Mouse (Mus musculus) midbrain, embryonic 14.5 days (tissue): ENCODE results near the gene Cyp4f17. TPM values are rescaled to one million over a fixed set of nuclear protein-coding genes. Genes with fewer than 3 reads are reported as not detected.

ENCODE experiments used
- ATAC-seq: fragments of 200-750 bp; cut with Nextera tagmentation; 2 replicates; pipeline ENCODE4 v1.8.0; 2017; ENCODE audit warnings: moderate number of reproducible peaks, moderate library complexity; ENCODE audit not compliant: low FRiP score, low TSS enrichment
- DNase-seq: peaks from one replicate; pipeline ENCODE4 v3.0.0-alpha.2; 2015
- H3K27ac ChIP-seq: fragments of 300-500 bp; sonication (generic); replicated peaks from 2 replicates; pipeline ENCODE4 v1.5.1; 2014; ENCODE audit warnings: mild to moderate bottlenecking, low read depth, low read length, moderate library complexity
- H3K27me3 ChIP-seq: fragments of 300-500 bp; sonication (generic); 2 replicates; pipeline ENCODE4 v1.6.1; 2014; ENCODE audit warnings: low read length, control low read depth, mixed read lengths; ENCODE audit not compliant: control insufficient read depth, insufficient read depth
- H3K36me3 ChIP-seq: fragments of 300-500 bp; sonication (generic); 2 replicates; pipeline ENCODE4 v1.6.1; 2014; ENCODE audit warnings: low read length, control low read depth; ENCODE audit not compliant: control insufficient read depth, insufficient read depth
- H3K4me1 ChIP-seq: fragments of 300-500 bp; sonication (generic); 2 replicates; pipeline ENCODE4 v1.6.1; 2014; ENCODE audit warnings: mild to moderate bottlenecking, antibody characterized with exemption, low read length, control low read depth; ENCODE audit not compliant: control insufficient read depth, insufficient read depth
- H3K4me2 ChIP-seq: fragments of 300-500 bp; sonication (generic); 2 replicates; pipeline ENCODE4 v1.6.1; 2014; ENCODE audit warnings: mild to moderate bottlenecking, low read length, moderate library complexity
- H3K4me3 ChIP-seq: fragments of 300-500 bp; sonication (generic); replicated peaks from 2 replicates; pipeline ENCODE4 v1.5.1; 2014; ENCODE audit warnings: low read depth, low read length
- H3K9ac ChIP-seq: fragments of 300-500 bp; sonication (generic); replicated peaks from 2 replicates; pipeline ENCODE4 v1.6.1; 2014; ENCODE audit warnings: mild to moderate bottlenecking, low read length, moderate library complexity
- H3K9me3 ChIP-seq: fragments of 300-500 bp; sonication (generic); 2 replicates; pipeline ENCODE4 v1.6.1; 2016; ENCODE audit warnings: low read length, control low read depth, mixed read lengths; ENCODE audit not compliant: control insufficient read depth
- WGBS: fragments of 180-500 bp; shearing (Covaris S2); extraction: QIAGEN DNeasy Blood & Tissue Kit; methylation state at CpG from one replicate; pipeline ENCODE4 v1.1.7; 2014; 5-methylcytosine and 5-hydroxymethylcytosine counted together
- polyA plus RNA-seq: library from polyadenylated mRNA; unstranded; fragments of >200 nt; fragmentation: Nextera tagmentation; extraction: Ambion mirVana; gene quantifications from 2 replicates; pipeline ENCODE4 v1.2.1, GENCODE M21; 2014

The Cyp4f17 gene
- polyA plus RNA-seq = 10.4 and 10.8 TPM in 2 replicates

DNA sequence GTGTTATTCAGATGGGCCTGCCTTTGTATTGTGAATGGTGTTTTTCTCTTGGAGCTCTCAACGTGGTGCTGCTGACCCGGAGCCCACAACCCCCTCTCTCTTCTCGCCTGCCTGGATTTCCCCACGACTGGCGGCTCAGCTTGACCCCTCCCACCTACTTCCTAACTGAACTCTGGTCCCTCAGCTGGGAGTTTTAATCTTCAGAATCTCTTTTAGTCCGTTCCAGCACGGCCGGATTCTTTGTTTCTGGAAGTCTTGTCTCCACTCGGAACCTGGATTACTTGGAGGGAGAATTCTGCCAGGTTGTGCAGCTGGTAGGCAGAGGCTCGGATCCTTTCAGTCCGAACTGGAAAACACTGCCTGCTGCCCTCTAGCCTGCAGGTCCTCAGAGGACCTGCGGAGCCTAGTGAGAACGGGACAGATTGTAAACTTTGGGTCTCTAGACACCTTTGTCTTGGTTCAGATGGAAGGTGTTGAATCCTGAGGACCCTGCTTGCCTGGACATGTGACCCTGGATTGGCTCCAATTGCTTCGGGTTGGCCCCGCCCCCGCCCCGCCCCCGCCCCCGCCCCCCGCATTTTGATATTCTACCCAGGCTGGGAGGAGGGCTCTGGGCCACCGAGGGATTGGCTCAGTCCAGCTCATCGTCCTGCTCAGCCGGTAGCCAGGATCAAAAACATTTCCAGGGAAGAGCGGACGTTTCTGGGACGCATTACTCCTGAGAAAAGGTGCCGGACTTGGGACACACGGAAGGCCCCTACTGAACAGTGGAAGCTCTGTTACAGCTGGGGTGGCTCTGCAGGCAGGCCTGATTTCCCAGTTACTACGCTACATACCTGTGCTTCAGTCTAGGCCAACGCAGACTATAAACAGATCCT is at the start of gene Cyp4f17:
TSS of gene Cyp4f17 (plus strand) at position 200 of the 878 bp plus-strand sequence.
- H3K9me3 ChIP-seq = no peaks in the 10 kb centered on the region
- ATAC-seq (peak; percentile 89), DNase-seq (peak; percentile 80)
- no peaks in the 10 kb centered on the region for H3K27me3 ChIP-seq
- WGBS = 1% methylated on average over 30 of the region's 30 CpGs
- H3K9ac ChIP-seq = peak within 1 kb of the TSS; percentile 64
- peak within 1 kb of the TSS; percentile 85 for H3K27ac ChIP-seq
- H3K36me3 ChIP-seq = no peaks in the 10 kb centered on the region
- H3K4me1 ChIP-seq = peaks cover 16% of the 10 kb centered on the region
- peak within 1 kb of the TSS; percentile 48 for H3K4me3 ChIP-seq
- H3K4me2 ChIP-seq = peak within 1 kb of the TSS; percentile 84

DNA sequence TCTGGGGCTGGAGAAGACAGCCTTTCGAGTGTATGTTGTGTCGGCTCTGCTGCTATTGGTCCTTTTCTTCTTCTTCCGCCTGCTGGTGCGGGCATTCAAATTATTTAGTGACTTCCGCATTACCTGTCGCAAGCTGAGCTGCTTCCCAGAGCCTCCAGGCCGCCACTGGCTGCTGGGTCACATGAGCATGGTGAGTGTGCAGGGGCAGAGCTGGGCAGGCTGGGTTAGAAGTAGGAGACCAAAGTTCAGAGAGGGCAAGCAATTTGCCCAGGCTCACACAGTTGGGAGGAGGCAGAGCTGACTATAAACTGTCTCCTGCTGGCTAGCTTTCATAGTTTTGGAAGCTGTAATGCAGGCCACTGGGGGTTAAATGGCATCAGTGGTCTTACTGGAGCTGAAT is 37.4 kb upstream of the Cyp4f17 start:
- no peaks in the 10 kb centered on the region for H3K4me1 ChIP-seq
- ATAC-seq = no peak
- no peaks in the 10 kb centered on the region for H3K36me3 ChIP-seq
- no peaks in the 10 kb centered on the region for H3K9me3 ChIP-seq
- no peaks in the 10 kb centered on the region for H3K27me3 ChIP-seq
- 55% methylated on average over 7 of the region's 7 CpGs for WGBS
- no peak overlapping the region for H3K4me2 ChIP-seq
- DNase-seq = no peak
- no peak overlapping the region for H3K27ac ChIP-seq
- no peak overlapping the region for H3K9ac ChIP-seq
- no peak overlapping the region for H3K4me3 ChIP-seq

DNA sequence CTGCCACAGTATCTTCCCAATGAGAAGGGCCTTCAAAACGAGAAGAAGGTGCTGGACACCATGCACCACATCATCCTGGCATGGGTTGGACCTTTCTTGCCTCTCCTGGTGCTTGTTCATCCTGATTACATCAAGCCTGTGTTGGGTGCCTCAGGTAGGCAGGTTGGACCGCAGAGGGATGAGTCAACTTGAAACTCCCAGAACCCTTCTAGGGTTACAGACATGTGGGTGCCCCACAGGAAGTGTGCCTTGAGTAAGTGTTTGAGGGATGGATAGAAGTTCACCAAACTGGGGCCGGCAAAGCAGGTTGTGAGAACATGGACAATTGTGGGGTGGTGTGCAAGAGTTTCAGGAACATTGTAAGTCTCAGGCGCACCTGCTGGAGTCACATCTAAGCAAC is 35.1 kb upstream of the Cyp4f17 start:
- H3K9ac ChIP-seq = no peak overlapping the region
- no peaks in the 10 kb centered on the region for H3K4me1 ChIP-seq
- no peaks in the 10 kb centered on the region for H3K9me3 ChIP-seq
- DNase-seq (no peak), ATAC-seq (no peak)
- no peak overlapping the region for H3K4me2 ChIP-seq
- no peaks in the 10 kb centered on the region for H3K36me3 ChIP-seq
- H3K27ac ChIP-seq = no peak overlapping the region
- H3K27me3 ChIP-seq = no peaks in the 10 kb centered on the region
- H3K4me3 ChIP-seq = no peak overlapping the region
- 84% methylated on average over 4 of the region's 4 CpGs for whole genome bisulfite sequencing

DNA sequence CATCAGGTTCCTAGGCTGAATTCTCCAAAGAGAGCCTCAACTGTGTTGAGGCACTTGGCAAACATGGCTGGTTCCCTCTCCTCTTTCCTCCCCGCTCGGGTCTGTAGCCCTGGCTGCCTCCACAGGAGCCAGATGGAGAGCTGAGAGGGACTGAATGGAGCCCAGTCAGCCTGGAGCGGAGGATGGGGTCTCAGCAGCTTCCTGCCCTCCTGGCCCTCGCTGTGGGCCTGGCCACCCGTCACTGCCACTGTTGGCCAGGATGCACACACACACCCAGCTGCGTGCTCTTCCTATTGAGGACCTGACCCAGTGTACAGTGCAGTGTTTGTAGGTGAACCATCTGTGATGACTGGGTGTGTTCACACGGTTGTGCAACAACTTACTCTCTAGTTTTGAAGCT is 33.7 kb upstream of the Cyp4f17 start:
- 74% methylated on average over 7 of the region's 7 CpGs for WGBS
- Histone ChIP-seq H3K27ac (no peak overlapping the region), H3K4me2 (no peak overlapping the region), H3K9me3 (no peaks in the 10 kb centered on the region), H3K36me3 (no peaks in the 10 kb centered on the region), H3K27me3 (no peaks in the 10 kb centered on the region), H3K4me1 (no peaks in the 10 kb centered on the region), H3K4me3 (no peak overlapping the region), H3K9ac (no peak overlapping the region)
- DNase-seq = no peak
- no peak for ATAC-seq

DNA sequence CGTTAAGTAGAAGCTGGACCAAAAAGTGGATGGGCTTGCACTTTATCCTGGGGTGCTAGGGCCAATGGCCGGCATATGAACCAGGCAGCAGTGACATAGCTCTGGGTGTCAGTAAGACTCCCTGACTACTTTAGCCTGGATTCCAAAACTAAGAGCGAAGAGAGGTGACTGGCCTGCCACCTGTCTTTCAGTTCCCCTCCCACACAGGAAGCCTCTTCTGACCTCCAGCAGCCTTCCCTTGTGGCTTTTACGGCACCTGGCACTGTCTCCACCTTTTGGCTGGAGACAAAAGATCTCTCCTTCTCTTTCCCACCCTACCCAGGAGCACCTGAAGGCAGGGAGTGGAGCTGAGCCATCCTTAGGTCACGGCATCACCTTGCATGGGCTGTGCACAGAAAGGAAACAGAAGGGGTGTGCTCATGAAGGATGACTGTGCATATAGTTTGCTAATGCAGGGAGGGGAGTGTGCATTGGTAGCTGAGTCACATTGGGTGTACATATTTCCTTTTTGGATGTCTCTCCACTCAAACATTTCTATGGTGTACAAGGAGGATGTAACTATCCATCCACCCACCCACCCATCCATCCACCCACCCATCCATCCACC is 30.8 kb upstream of the Cyp4f17 start:
- no peak overlapping the region for H3K27ac ChIP-seq
- H3K4me1 ChIP-seq = no peaks in the 10 kb centered on the region
- no peak overlapping the region for H3K4me2 ChIP-seq
- H3K36me3 ChIP-seq = no peaks in the 10 kb centered on the region
- no peak for DNase-seq
- H3K9ac ChIP-seq = no peak overlapping the region
- no peaks in the 10 kb centered on the region for H3K9me3 ChIP-seq
- no peaks in the 10 kb centered on the region for H3K27me3 ChIP-seq
- 94% methylated on average over 5 of the region's 5 CpGs for WGBS
- H3K4me3 ChIP-seq = no peak overlapping the region
- no peak for ATAC-seq

DNA sequence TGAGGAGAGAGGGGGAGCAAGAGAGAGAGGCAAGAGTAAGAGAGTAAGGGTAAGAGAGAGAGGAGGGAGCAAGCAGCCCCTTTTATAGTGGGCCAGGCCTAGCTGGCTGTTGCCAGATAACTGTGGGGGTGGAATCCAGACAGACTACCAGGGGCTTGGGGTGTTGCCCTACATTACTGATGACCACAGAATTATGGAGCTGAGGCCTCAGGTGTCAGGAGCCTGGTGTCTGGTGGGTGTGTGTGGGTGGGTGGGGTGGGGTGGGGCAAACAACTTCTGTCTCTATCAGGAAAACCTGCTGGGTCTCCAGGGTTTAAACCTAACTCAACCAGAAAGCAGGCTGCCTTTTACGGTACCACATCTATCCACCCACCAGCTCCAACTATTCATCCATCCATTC is 28.6 kb upstream of the Cyp4f17 start:
- H3K4me1 ChIP-seq = no peaks in the 10 kb centered on the region
- H3K4me2 ChIP-seq = no peak overlapping the region
- no peak overlapping the region for H3K9ac ChIP-seq
- no peaks in the 10 kb centered on the region for H3K36me3 ChIP-seq
- no peak overlapping the region for H3K27ac ChIP-seq
- WGBS = 100% methylated on average over 1 of the region's 1 CpGs
- no peaks in the 10 kb centered on the region for H3K9me3 ChIP-seq
- H3K27me3 ChIP-seq = no peaks in the 10 kb centered on the region
- no peak for DNase-seq
- ATAC-seq = no peak
- no peak overlapping the region for H3K4me3 ChIP-seq

DNA sequence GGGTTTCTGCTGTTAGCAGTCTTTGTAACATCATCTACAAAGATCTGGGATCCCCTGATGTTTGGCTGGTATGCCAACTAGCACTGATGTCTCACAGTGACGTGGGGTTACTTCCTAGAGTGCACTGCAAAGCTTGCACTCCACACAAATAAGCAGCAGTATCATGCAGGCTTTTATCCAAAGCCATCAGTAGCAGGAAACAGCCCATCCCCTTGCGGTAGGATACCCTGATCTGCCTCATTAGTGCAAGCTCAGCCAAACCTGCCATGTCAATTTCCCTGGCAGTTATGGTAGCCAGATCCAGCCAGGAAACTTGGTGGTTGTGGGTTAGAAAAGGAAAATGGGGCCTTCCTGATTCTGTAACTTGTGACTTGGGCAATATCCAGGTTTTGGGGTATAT is 27.1 kb upstream of the Cyp4f17 start:
- H3K4me3 ChIP-seq = no peak overlapping the region
- WGBS = 66% methylated on average over 2 of the region's 2 CpGs
- ATAC-seq = no peak
- no peak overlapping the region for H3K4me2 ChIP-seq
- no peaks in the 10 kb centered on the region for H3K36me3 ChIP-seq
- no peaks in the 10 kb centered on the region for H3K27me3 ChIP-seq
- H3K27ac ChIP-seq = no peak overlapping the region
- no peaks in the 10 kb centered on the region for H3K4me1 ChIP-seq
- H3K9ac ChIP-seq = no peak overlapping the region
- H3K9me3 ChIP-seq = no peaks in the 10 kb centered on the region
- no peak for DNase-seq

DNA sequence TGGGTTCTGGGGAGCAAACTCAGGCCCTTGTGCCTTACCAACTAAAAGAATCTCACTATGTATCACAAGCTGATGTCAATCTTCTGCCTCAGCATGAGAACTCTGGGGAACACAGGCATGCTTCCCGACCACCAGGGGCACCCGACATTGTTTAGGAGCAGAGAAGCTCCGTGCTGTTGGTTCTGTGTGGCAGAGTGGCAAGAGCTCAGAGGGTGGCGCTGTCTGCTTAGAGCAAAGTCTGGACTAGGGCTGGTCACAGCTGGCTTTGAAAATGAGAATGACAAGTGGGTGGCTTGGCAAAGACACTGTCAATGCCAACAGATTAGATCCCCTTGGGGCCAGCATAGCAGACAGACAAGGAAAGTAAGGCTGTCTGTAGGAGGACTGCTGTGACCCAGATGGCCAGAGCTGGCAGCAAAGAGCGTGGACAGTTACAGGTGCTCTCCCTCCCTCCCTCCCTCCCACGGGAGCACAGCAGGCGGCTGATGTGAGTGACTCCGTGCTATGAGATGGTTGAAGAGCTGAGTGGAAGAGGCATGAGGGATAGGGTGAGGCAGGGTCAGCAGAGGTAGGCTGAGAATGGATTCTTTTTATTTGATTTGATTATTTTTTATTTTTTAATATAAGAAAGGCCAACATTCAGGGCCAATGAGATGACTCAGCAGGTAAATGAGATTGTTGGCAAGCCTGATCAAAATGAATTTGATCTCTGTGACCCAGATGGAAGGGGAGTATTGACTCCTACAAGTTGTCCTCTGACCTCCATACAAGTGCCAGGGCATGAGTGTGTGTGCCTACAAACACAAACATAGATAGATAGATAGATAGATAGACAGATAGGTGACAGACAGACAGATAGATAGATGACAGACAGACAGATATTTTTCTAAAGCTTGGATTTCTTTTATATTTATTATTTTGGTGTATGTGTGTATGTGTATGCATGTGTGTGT is 26.0 kb upstream of the Cyp4f17 start:
- H3K27ac ChIP-seq = no peak overlapping the region
- no peaks in the 10 kb centered on the region for H3K27me3 ChIP-seq
- 13% methylated on average over 8 of the region's 8 CpGs for WGBS
- no peak overlapping the region for H3K4me2 ChIP-seq
- no peak overlapping the region for H3K9ac ChIP-seq
- ATAC-seq (no peak), DNase-seq (peak; percentile 49)
- H3K36me3 ChIP-seq = no peaks in the 10 kb centered on the region
- H3K9me3 ChIP-seq = no peaks in the 10 kb centered on the region
- H3K4me1 ChIP-seq = no peaks in the 10 kb centered on the region
- no peak overlapping the region for H3K4me3 ChIP-seq
